Mouse (Mus musculus): ENCODE measurements around the gene Tmeff2. TPM values are rescaled to one million over a fixed set of nuclear protein-coding genes. Genes with fewer than 3 reads are reported as not detected.

Gene Tmeff2
- polyA plus RNA-seq, 1 experiment = 0.31 TPM

DNA sequence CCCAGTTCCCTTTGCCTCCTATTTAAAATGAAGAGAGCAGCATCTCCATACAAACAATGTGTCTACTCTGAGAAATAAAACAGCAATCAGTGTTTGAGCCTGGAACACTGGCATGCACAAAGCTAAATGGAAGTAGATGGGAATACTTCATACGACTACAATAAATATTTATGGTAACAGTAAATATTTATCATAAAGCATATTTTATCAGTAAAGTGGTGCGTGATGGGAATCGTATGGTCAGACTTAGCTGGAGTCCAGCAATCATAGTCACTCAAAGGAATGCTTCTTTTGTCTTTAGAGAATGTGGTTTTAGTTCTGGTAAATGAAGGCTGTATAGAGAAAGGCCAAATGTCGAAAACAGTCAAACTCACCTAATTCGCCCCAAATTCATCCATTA, 288.6 kb downstream of the Tmeff2 start:
- no peak overlapping the region for H3K27ac ChIP-seq (ENCODE audit: insufficient read depth, low read length)
- no peak for TF ChIP-seq EP300 (IDR thresholded peaks at IDR 0.05; ENCODE audit: insufficient read depth, low read depth, low read length)
- no peak for TF ChIP-seq CTCF (IDR thresholded peaks at IDR 0.05; ENCODE audit: low read depth, low read length)
- TF ChIP-seq POLR2A (IDR thresholded peaks at IDR 0.05; ENCODE audit: insufficient read depth, low read length) = no peak
- no peaks in the 10 kb centered on the region for H3K9me3 ChIP-seq (replicated peaks; ENCODE audit: control insufficient read depth, insufficient read depth, low read length, poor library complexity, severe bottlenecking)
- H3K27me3 ChIP-seq (ENCODE audit: control insufficient read depth, insufficient read depth, low read length, poor library complexity, severe bottlenecking) = no peaks in the 10 kb centered on the region
- no peaks in the 10 kb centered on the region for H3K36me3 ChIP-seq (ENCODE audit: control insufficient read depth, insufficient read depth, low read length, poor library complexity, severe bottlenecking)
- no peaks in the 10 kb centered on the region for H3K4me1 ChIP-seq (ENCODE audit: control insufficient read depth, insufficient read depth, low read length)
- H3K9ac ChIP-seq (ENCODE audit: low read depth, poor library complexity, severe bottlenecking) = no peak overlapping the region
- no peak overlapping the region for H3K4me3 ChIP-seq (ENCODE audit: low read depth, low read length)

DNA sequence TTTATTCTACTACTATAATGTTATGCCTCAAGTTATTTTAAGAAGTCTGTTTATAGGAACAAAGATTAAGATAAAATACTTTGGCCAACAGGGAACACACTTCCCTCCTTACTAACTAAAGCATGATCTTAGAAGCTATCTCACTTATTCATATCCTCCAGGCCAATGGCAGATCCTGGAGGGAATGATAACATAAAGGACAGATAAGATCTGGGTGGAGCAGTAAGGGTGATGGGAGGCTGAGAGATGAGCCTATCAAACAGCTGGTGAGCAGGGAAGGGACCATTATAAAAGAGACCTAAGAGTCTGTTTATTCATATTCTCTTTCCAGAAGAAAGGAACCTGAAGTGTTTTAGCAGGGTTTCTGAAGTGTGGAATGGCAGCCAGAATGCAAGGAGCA, 290.8 kb downstream of the Tmeff2 start:
- Histone ChIP-seq H3K9ac (ENCODE audit: low read depth, poor library complexity, severe bottlenecking) (no peak overlapping the region), H3K4me1 (ENCODE audit: control insufficient read depth, insufficient read depth, low read length) (no peaks in the 10 kb centered on the region), H3K9me3 (replicated peaks; ENCODE audit: control insufficient read depth, insufficient read depth, low read length, poor library complexity, severe bottlenecking) (no peaks in the 10 kb centered on the region), H3K36me3 (ENCODE audit: control insufficient read depth, insufficient read depth, low read length, poor library complexity, severe bottlenecking) (no peaks in the 10 kb centered on the region), H3K4me3 (ENCODE audit: low read depth, low read length) (no peak overlapping the region), H3K27me3 (ENCODE audit: control insufficient read depth, insufficient read depth, low read length, poor library complexity, severe bottlenecking) (no peaks in the 10 kb centered on the region), H3K27ac (ENCODE audit: insufficient read depth, low read length) (no peak overlapping the region)
- no peak for TF ChIP-seq POLR2A (IDR thresholded peaks at IDR 0.05; ENCODE audit: insufficient read depth, low read length)
- TF ChIP-seq EP300 (IDR thresholded peaks at IDR 0.05; ENCODE audit: insufficient read depth, low read depth, low read length) = no peak
- no peak for TF ChIP-seq CTCF (IDR thresholded peaks at IDR 0.05; ENCODE audit: low read depth, low read length)

DNA sequence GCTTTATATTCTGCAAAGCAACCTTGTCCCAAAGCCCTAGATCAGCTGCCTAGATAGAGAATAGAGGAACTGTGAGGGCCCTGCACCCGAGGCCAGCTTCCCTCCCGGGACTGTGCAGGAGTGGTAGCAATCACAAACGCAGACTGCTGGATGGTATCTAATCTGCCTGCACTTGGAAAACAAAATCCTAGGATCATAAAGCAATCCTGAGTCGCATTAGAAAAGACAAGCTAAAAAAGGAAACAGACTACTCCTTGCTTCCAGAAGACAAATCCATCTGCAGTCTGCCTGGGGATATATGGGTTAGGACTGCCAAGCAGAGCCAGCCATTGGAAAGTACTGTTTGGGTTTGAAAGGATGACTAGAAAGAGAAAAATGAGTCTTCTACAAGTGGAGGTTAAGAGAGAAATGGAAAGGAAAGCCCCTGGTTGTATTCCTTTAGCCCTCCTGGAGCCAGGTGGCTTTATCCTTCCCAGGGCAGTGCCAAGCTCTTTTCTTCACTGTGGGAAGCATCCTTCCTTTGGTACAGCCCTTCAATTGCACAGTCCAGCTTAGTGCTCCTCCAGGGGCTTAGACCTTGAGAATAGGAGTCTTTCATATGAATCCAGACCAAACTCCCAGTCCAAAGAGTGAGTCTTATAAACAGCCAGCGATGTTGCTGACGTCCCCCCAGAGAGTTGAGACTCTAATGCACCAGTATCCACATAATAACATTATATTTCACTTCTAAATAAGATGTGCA, 291.6 kb downstream of the Tmeff2 start:
- Histone ChIP-seq H3K9me3 (replicated peaks; ENCODE audit: control insufficient read depth, insufficient read depth, low read length, poor library complexity, severe bottlenecking) (no peaks in the 10 kb centered on the region), H3K27me3 (ENCODE audit: control insufficient read depth, insufficient read depth, low read length, poor library complexity, severe bottlenecking) (no peaks in the 10 kb centered on the region), H3K36me3 (ENCODE audit: control insufficient read depth, insufficient read depth, low read length, poor library complexity, severe bottlenecking) (no peaks in the 10 kb centered on the region), H3K27ac (ENCODE audit: insufficient read depth, low read length) (no peak overlapping the region), H3K4me1 (ENCODE audit: control insufficient read depth, insufficient read depth, low read length) (no peaks in the 10 kb centered on the region), H3K4me3 (ENCODE audit: low read depth, low read length) (no peak overlapping the region), H3K9ac (ENCODE audit: low read depth, poor library complexity, severe bottlenecking) (no peak overlapping the region)
- TF ChIP-seq CTCF (IDR thresholded peaks at IDR 0.05; ENCODE audit: low read depth, low read length) = no peak
- TF ChIP-seq EP300 (IDR thresholded peaks at IDR 0.05; ENCODE audit: insufficient read depth, low read depth, low read length) = no peak
- no peak for TF ChIP-seq POLR2A (IDR thresholded peaks at IDR 0.05; ENCODE audit: insufficient read depth, low read length)

DNA sequence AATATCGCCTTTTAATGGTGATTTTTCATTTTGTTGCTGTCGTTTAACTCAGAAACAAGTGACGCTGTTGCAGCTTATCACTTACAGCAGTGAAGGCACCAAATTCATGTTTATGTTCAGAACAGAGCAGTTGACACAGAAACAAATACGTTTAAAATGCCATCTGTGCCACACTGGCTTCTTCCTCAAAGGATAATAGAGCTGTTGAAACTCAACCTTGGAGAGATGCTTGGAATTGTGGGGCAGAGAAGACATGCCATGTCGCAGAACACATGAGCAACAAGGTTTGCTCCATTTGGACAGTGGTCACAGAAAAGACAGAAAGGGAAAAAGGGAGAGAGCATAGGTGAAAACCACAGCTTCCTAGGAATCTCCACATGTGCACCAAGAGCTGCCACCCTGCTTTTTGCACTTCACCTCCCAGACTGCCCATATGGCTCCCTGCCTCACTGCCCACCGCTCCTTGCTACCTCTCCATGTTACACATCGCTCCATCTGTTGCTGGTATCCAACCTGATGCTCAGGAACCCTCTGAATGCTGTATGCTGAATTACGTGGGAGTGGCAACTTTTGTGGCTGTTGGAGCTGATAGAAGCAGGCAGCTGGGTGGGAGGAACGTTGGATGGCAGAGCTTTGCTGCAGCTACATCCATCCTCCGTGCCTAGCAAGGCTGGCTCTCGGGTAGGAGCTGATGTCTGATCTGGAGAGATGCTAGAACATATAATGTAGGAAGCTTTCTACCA, 298.8 kb downstream of the Tmeff2 start:
- H3K27me3 ChIP-seq (ENCODE audit: control insufficient read depth, insufficient read depth, low read length, poor library complexity, severe bottlenecking) = no peaks in the 10 kb centered on the region
- no peaks in the 10 kb centered on the region for H3K4me1 ChIP-seq (ENCODE audit: control insufficient read depth, insufficient read depth, low read length)
- H3K4me3 ChIP-seq (ENCODE audit: low read depth, low read length) = no peak overlapping the region
- H3K9me3 ChIP-seq (replicated peaks; ENCODE audit: control insufficient read depth, insufficient read depth, low read length, poor library complexity, severe bottlenecking) = no peaks in the 10 kb centered on the region
- H3K36me3 ChIP-seq (ENCODE audit: control insufficient read depth, insufficient read depth, low read length, poor library complexity, severe bottlenecking) = no peaks in the 10 kb centered on the region
- no peak for TF ChIP-seq POLR2A (IDR thresholded peaks at IDR 0.05; ENCODE audit: insufficient read depth, low read length)
- no peak for TF ChIP-seq EP300 (IDR thresholded peaks at IDR 0.05; ENCODE audit: insufficient read depth, low read depth, low read length)
- no peak for TF ChIP-seq CTCF (IDR thresholded peaks at IDR 0.05; ENCODE audit: low read depth, low read length)
- no peak overlapping the region for H3K27ac ChIP-seq (ENCODE audit: insufficient read depth, low read length)
- no peak overlapping the region for H3K9ac ChIP-seq (ENCODE audit: low read depth, poor library complexity, severe bottlenecking)

DNA sequence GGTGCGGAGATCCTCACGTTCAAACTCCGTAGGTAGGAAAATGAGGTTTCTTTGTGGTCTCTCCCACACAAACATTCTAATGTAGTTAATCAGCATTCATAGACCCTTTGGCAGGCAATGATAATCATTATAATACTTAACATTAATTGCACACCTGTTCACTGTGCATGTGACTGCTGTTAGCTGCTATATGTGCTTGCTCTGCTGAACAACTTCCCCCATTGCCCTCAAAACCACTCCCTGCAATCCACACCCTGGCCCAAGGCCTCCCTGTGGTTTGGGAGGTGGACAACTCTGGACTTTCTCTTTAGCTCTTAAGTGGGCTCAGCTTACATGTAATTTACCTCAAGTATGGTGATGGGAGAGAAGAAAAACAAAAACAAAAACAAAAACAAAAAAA, 299.5 kb downstream of the Tmeff2 start:
- TF ChIP-seq CTCF (IDR thresholded peaks at IDR 0.05; ENCODE audit: low read depth, low read length) (no peak), POLR2A (IDR thresholded peaks at IDR 0.05; ENCODE audit: insufficient read depth, low read length) (no peak), EP300 (IDR thresholded peaks at IDR 0.05; ENCODE audit: insufficient read depth, low read depth, low read length) (no peak)
- H3K9ac ChIP-seq (ENCODE audit: low read depth, poor library complexity, severe bottlenecking) = no peak overlapping the region
- H3K4me3 ChIP-seq (ENCODE audit: low read depth, low read length) = no peak overlapping the region
- H3K36me3 ChIP-seq (ENCODE audit: control insufficient read depth, insufficient read depth, low read length, poor library complexity, severe bottlenecking) = no peaks in the 10 kb centered on the region
- no peaks in the 10 kb centered on the region for H3K9me3 ChIP-seq (replicated peaks; ENCODE audit: control insufficient read depth, insufficient read depth, low read length, poor library complexity, severe bottlenecking)
- no peaks in the 10 kb centered on the region for H3K27me3 ChIP-seq (ENCODE audit: control insufficient read depth, insufficient read depth, low read length, poor library complexity, severe bottlenecking)
- H3K4me1 ChIP-seq (ENCODE audit: control insufficient read depth, insufficient read depth, low read length) = no peaks in the 10 kb centered on the region
- H3K27ac ChIP-seq (ENCODE audit: insufficient read depth, low read length) = no peak overlapping the region

DNA sequence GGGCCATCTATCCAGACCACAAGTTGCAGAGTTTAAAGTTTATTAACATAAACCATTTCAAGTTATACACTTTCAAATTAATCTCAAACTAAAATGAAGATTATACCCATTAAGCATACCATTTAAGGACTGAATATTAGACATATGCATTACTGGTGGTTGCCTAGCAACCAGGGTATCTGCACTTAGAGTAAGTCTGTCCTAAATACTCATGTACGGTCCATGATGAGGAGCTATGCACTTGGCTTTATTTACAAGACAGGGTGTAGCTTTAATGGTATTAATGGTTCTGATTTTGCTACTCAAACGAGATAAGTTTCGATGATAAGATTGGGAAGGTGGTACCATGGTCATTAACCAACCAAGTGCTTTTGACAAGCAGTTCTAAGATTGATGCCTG, 315.2 kb downstream of the Tmeff2 start:
- no peak for TF ChIP-seq EP300 (IDR thresholded peaks at IDR 0.05; ENCODE audit: insufficient read depth, low read depth, low read length)
- no peak overlapping the region for H3K4me3 ChIP-seq (ENCODE audit: low read depth, low read length)
- no peaks in the 10 kb centered on the region for H3K4me1 ChIP-seq (ENCODE audit: control insufficient read depth, insufficient read depth, low read length)
- H3K36me3 ChIP-seq (ENCODE audit: control insufficient read depth, insufficient read depth, low read length, poor library complexity, severe bottlenecking) = no peaks in the 10 kb centered on the region
- no peak overlapping the region for H3K9ac ChIP-seq (ENCODE audit: low read depth, poor library complexity, severe bottlenecking)
- no peaks in the 10 kb centered on the region for H3K27me3 ChIP-seq (ENCODE audit: control insufficient read depth, insufficient read depth, low read length, poor library complexity, severe bottlenecking)
- H3K9me3 ChIP-seq (replicated peaks; ENCODE audit: control insufficient read depth, insufficient read depth, low read length, poor library complexity, severe bottlenecking) = no peaks in the 10 kb centered on the region
- no peak overlapping the region for H3K27ac ChIP-seq (ENCODE audit: insufficient read depth, low read length)
